Mouse (Mus musculus) lung, postnatal 36 days (tissue): ENCODE measurements around the gene Poln.

Experiments used
- DNase-seq: peaks from one replicate; pipeline ENCODE4 v3.0.0; 2022; ENCODE audit warnings: mixed read lengths

Gene Poln

GRCm38 (mm10) chr5:34093021-34093420, 76.2 kb downstream of the Poln start:
- no peak for DNase-seq

- DNase-seq, result no peak
These were observed 136.7 kb downstream of the Poln start for GRCm38 (mm10) chr5:34032520-34032919.

- no peak for DNase-seq
These were observed 138.2 kb downstream of the Poln start for GRCm38 (mm10) chr5:34031022-34031421.

- DNase-seq, result no peak
These were observed 139.1 kb downstream of the Poln start for GRCm38 (mm10) chr5:34030101-34030500.

- DNase-seq, result no peak
These were observed 150.3 kb downstream of the Poln start for GRCm38 (mm10) chr5:34018968-34019367.

- no peak for DNase-seq
These were observed 154.6 kb downstream of the Poln start for GRCm38 (mm10) chr5:34014652-34015051.

- DNase-seq, result no peak
These were observed 161.8 kb downstream of the Poln start for GRCm38 (mm10) chr5:34007392-34007941.

GRCm38 (mm10) chr5:34006832-34007231, 162.4 kb downstream of the Poln start:
- DNase-seq, result no peak

GRCm38 (mm10) chr5:34004618-34005017, 164.6 kb downstream of the Poln start:
- no peak for DNase-seq

GRCm38 (mm10) chr5:34002636-34003035, 166.6 kb downstream of the Poln start:
- no peak for DNase-seq

- no peak for DNase-seq
These were observed 167.8 kb downstream of the Poln start for GRCm38 (mm10) chr5:34001401-34001800.

- no peak for DNase-seq
These were observed 168.4 kb downstream of the Poln start for GRCm38 (mm10) chr5:34000809-34001208.

- DNase-seq, result peak; percentile 36
These were observed 169.7 kb downstream of the Poln start for GRCm38 (mm10) chr5:33999466-34000090.

GRCm38 (mm10) chr5:33998505-33998877, 170.8 kb downstream of the Poln start:
- no peak for DNase-seq

- no peak for DNase-seq
These were observed 171.3 kb downstream of the Poln start for GRCm38 (mm10) chr5:33997829-33998504.

- peak; percentile 37 for DNase-seq
These were observed 172.1 kb downstream of the Poln start for GRCm38 (mm10) chr5:33997051-33997741.

GRCm38 (mm10) chr5:33996694-33997045, 172.6 kb downstream of the Poln start:
- no peak for DNase-seq

- peak; percentile 22 for DNase-seq
These were observed 173.2 kb downstream of the Poln start, which contains the start of gene Nat8l for GRCm38 (mm10) chr5:33995843-33996693. Gene Nat8l, plus strand, starts transcription at chr5:33995984.

- peak; percentile 46 for DNase-seq
These were observed 174.3 kb downstream of the Poln start for GRCm38 (mm10) chr5:33994671-33995625.

GRCm38 (mm10) chr5:33983309-33984121, 185.7 kb downstream of the Poln start, which contains the start of gene Gm1673:
Gene Gm1673, plus strand, starts transcription at chr5:33983433.
- peak; percentile 66 for DNase-seq
